Mouse (Mus musculus) megakaryocyte progenitor cell, adult 5-6 weeks (primary cell): ENCODE measurements around the gene Dclk3. TPM values are rescaled to one million over a fixed set of nuclear protein-coding genes. Genes with fewer than 3 reads are reported as not detected.

Experiments
- ATAC-seq: replicated peaks from 2 replicates; pipeline ENCODE4 v1.8.0; 2016; ENCODE audit warnings: mild to moderate bottlenecking, moderate TSS enrichment, inconsistent platforms; ENCODE audit not compliant: poor library complexity
- total RNA-seq, 2 experiments: library from RNA; stranded (forward) in 1 of 2; stranded (reverse) in 1 of 2; fragments of 157-497, 149-512 nt in 1 of 2; fragments of 200-1000 nt in 1 of 2; gene quantifications; 2 replicates each; pipeline versions ENCODE4 v1.2.3 to v1.2.4; 2015 to 2017

The Dclk3 gene
- total RNA-seq (2015) = not detected in 2 replicates
- not detected in 2 replicates for total RNA-seq (2017)

DNA sequence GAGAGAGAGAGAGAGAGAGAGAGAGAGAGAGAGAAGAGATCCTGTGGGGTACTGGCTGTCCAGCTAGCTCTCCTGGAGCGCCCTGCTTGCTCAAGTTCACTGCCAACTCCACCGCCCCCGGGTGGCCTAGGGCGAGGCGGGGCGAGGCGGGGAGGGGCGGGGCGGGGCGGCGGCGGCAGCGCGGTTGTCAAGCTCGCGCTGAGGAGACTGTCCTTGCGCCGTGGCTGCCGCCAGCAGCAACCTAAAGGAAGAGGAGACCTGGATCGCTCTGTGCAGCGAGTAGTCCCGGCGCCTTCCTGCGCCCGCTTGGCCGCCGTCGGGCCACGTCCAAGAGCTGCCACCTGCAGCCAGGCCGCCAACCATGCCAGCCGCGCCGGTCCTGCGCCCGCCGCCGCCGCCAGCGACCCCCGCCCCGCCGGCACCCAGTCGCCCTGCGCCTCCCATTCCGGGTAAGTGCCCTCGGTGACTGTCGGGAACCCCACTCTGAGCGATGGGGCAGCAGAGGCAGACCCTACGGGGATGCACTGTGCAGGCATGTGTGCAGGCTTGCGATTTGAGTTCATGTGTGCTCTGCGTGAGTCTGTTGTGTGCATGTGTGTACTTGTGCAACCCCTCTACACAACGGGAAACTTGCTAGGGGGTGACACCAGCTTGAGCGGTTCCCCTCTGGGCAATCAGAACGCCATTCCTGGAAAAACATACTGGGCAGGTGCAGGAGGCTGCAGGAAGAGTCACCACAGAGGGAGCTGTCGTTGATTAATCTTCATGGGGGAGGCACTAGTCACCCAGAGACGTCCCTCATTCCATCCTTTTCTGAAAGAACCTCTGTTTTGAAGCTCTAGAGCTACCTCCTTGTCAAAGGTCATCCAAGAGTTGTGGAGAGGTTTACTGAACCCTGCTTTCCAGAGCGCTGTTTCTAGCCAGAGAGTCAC is at the start of gene Dclk3:
Dclk3 (plus strand) TSS at position 178 of the 932 bp plus-strand sequence.
- ATAC-seq = peak; percentile 82

DNA sequence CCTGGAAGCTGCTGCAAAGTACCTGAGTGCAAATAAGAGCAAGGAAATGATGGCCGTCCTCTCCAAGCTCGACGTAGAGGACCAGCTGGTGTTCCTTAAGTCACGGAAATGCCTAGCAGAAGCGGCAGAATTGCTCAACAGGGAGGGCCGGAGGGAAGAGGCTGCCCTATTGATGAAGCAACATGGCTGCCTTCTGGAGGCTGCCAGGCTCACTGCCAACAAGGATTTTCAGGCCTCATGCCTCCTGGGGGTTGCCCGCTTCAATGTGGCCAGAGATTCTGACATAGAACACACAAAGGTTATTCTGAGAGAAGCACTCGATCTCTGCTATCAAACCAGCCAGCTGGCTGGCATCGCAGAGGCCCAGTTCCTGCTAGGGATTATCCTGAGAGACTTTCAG is 48.9 kb upstream of the Dclk3 start:
- 0 out of 2 replicates have a peak, but pooled peaks have one; percentile 23 for ATAC-seq

DNA sequence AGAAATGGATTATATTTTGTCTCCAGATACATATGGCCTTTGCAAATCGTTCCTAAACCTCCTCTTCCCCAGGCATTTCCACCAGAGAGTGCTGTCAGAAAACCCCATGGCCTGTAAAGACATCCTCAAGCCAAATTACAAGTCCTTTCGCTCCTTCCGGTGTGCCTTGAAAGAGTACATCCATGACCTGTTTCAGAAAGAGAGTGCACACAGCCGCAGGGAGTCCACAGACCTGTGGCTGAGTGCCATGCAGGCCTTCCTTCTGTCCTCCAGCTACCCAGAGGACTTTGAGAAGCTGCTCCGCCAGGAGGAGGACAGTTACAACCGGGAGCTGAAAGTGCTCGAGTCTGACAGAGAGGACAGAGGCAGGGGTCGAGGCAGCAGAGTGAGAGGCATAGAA is 47.8 kb upstream of the Dclk3 start:
- no peak for ATAC-seq

DNA sequence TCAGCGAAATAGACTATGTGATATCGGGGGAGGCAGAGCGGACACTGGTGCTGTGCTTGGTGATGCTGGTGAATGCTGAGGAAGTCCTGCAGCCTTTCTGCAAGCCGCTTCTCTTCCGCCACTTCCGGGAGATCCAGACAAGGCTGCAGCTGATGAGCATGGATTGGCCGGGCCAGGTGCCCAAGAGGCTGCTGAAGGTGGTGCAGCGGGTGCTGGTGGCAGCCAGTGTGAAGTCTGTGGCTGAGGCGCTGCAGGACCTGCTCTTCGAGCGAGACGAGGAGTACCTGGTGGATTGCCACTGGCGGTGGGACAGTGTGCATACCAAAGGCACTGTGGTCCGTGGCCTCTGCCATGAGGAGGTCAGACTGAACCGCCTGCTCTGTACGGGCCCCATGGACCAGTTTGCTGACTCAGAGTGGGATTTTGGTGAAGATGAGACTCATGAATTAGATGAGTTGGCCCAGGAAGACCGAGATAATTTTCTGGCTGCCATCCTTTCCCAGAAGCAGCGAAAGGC is 46.9 kb upstream of the Dclk3 start:
- ATAC-seq = no peak

DNA sequence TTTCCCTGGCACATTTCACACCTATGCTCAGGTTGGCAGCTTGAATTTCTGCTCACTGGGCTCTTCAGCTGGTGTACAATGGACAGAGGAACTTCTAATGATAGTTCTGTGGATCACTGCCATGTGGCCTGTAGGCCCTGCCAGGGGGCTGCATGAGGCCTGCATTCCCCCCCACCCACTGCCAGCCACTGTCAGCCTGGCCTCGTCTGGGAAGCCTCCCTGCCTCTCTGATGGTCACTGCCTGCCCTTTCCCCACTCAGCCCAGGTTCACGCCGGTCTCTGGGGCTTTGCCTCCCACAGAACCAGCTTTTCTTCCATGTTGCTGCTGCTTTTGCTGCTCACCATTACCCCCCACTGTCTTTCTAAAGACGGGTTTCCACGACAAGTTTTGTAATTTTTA is 43.6 kb upstream of the Dclk3 start:
- ATAC-seq = no peak

DNA sequence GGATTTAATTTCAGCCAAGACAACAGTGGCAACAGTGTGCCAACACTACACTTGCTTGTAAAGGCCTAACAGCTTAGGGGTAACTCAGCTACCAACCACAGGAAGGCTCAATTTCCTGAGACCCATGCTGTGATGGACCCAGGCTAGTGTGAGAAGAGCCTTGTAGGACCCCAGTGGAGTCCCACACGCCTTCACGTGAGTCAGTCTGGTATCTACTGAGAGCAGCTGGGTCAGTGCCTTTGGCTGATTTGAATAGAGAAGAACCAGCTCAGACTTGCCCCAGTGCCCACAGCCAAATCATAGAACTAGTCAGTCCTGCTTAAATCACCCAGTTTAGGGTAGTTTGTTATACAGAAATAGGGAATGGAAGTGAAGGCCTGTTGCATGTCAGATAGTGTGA is 40.8 kb upstream of the Dclk3 start:
- ATAC-seq = no peak

DNA sequence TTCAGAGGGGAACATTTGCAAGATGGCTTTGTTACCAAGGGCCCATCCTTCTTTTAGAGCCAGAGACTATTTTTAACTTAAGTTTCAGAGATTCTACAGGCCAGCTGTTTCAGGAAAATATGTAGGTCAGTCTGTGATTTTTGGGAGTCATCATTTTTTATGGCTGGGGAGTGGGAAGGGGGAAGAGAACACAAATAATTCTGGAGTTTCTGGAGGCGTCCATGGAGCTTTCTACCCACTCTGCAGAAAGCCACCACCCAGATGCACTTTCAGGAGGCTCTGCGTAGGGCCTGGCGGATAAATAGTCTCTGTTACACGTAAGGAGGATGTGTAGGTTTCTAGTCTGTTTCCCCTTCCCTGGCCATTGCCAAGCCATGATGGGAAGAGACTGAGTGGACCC is 38.8 kb upstream of the Dclk3 start:
- ATAC-seq = no peak

DNA sequence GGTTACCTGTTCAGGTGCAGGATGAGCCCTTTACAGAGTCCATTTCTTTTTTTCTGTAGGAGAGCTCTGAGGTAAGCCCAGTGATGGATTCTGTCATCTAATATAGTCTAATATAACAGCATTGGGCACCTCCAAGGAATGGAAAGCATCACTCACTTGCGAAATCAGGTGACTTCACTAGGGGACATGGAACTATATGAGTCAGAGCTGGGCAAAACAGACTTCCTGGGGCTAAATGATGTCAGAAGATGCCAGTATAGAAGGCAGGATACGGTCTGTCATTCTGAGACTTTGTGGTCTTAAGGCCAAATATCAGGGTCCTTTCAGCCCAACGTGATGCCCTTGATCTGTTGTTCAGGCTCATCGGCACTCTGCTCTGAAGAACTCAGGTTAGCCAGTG is 35.7 kb upstream of the Dclk3 start:
- ATAC-seq = no peak

DNA sequence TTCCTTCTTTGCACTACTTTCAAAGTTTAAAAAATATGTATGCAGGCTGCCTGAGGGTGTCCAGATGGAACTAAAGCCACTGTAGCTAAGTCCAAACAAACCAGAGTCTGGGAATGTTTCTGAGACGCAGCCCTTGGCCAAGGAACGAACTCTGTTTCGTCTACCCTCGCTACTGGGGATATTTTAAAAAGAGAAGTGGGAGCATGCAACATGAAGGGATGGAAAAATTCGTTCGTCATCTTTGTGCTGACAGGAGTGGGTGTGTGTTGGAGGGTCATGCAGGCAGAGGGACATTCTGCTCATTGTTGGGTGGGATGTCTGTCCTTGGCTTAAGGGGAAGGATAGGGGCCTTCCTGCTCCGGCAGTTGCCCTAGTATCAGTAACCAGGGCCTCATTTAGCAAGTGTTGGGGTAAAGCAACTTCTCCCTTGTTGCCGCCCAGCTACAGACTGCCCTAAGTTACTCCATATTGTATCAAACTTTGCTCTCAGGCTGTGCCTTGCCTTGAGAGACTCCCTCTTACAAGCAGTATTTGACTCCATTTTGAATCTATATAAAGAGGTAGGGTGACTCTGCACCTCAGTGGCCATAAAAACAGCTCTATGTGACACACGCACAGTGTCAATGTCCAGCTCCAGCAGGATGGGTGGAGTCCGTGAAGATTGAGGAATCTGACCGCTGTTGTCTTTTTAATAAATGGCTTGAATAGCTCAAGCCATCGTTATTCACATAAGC is 34.4 kb upstream of the Dclk3 start:
- ATAC-seq = no peak

DNA sequence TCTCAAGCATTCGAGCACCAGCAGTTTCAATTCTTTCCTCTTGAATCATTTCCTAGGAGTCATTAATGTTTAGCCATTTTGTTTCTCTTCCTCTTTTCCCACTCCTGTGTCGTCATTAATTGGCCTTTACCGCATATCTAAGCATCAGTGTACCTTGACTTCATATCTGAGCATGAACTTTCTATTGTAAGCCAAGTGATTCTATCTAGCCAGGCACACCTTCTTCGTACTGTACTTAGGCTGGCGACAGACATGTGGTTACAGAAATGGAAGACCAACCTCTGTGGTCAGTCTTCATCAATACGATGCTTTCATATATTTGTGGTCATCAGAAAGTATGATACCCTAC is 33.8 kb upstream of the Dclk3 start:
- 0 out of 2 replicates have a peak, but pooled peaks have one; percentile 34 for ATAC-seq

DNA sequence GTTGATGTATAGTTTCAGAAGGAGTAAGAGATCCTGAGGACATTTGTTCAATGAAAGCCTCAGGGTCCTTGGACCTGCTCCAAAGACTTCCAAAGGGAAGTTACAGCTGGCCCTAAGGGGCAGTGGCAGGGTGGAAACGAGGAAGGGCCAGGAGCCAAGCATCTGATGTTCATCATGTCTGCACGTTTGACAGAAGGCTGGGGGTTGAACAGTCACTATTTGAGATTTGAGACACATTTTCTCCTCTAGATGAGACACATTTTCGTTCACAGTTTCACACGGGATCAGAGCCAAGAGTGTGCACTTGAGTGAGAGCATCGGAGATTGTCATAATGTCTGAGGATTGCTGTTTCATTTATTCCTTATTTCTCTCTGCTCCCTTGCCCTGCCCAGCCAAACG is 30.9 kb upstream of the Dclk3 start:
- no peak for ATAC-seq

DNA sequence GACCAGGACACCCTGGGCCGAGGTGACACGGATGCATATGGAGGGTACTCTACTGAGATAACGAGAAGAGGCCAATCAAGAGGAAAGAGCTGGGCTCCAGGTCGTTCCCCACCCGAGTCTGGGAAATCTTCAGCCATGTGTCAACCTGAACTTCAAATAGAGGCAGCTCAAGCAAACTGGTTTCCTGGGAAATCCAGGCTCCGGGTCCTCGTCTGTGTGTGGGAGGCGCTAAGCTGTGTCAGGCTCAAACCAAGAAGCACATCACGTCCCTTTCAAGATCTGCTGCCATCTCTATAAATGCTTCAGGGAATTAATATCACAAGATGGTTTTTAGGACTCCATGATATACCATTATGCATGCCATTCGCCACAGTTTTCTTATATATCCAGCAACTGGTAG is 30.5 kb upstream of the Dclk3 start:
- no peak for ATAC-seq

DNA sequence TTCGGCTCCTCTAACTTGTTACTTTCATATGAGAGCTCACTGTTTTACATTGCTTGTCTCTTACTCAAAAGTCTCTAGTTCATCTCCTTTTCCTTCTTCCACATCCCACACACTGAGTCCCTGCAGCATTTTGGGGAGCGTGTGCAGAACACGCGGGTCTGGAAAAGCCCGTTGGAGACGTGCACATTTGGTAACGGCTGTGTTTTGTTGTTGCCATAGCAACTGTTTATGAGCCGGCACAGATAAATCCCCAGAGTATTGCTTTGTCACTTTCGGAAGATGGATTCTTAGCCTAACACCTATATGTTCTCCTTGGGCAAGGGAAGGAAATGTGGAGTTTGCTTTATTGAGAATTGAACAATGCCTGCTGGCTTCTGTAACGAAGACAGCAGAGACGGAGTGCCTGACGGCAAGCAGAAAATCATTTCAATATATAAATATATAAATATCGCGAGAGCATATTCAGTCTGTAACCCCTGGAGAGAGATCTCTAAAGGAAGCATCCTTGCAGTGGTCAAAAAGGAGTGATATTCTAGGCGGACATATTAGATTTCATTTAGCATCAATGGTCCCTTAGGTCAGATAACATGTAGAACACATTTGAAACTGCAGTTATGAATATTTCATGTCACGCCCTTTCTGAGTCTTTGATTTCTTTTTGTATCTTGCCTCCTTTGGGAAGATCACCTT is 26.3 kb upstream of the Dclk3 start:
- ATAC-seq = no peak

DNA sequence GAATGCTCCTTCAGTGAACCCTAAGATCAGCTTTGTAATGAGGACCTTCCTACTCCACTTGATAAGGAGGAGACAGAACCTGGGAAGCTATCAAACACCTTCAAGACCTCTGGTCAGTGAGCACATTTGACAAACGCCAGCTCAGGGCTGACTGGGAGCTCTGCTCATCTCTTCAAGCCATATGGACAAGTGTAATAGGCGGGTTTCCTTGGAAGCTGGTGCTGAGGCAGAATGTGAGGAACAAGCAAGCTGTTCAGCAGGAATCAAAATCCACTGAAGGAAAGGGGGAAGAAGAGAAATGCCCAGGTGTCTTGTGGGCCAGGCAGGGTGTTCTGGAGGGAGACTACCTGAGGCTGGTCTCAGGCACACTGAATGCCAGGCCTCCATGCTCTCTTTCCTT is 17.0 kb upstream of the Dclk3 start:
- no peak for ATAC-seq

DNA sequence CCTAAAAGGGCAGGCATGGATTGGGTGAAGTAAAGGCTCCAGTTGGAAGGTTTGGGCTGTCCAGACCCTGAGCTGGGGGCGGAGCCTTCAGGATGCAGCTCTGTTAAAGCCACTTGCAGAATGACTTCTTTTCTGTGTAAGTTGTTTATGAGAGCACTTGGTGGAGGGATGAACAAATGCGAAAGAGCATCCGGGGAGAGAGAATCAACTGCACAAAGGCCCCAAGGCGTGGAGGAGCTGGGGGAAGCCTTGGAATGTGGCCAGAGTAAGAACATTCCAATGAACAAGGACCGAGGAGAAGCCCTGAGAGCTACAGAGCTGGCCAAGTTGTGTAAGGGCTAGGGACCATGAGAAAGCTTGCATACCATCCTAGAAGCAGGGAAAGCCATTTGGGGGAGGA is 16.3 kb upstream of the Dclk3 start:
- no peak for ATAC-seq

DNA sequence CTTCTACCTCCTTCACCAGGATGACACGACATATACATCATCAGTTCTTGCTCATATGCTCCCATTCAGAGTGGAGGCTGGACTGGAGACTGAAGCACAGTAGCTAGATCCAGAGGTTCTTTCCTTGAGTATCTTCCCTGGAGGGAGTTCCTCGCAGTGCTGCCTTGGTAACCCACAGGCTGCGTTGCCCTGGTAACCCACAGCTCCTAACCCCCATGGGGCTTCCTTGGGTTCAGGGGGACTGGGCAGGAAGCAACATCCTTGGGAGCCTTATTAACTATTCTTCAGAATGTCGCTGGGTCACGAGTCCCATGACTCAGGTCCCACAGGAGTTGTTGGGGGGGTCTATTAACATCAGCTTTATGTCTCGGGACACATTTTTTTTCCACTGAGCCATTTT is 13.8 kb upstream of the Dclk3 start:
- no peak for ATAC-seq

DNA sequence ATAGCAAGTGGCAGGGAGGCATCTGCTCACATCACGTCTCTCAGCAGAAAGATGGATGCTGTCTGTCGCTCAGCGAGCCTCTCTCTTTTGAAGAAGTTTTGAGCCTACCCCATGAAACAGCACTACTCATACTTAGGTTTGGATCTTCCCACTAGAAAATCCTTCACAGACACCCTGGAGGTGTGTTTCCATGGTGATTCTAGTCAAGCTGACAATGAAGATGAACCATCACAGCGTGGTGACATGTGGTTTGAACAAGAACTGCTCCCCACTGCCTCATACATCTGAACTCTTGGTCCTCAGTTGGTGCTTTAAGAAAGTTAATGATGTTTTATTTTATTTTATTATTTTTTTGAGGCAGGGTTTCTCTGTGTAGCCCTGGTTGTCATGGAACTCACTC is 12.9 kb upstream of the Dclk3 start:
- no peak for ATAC-seq

DNA sequence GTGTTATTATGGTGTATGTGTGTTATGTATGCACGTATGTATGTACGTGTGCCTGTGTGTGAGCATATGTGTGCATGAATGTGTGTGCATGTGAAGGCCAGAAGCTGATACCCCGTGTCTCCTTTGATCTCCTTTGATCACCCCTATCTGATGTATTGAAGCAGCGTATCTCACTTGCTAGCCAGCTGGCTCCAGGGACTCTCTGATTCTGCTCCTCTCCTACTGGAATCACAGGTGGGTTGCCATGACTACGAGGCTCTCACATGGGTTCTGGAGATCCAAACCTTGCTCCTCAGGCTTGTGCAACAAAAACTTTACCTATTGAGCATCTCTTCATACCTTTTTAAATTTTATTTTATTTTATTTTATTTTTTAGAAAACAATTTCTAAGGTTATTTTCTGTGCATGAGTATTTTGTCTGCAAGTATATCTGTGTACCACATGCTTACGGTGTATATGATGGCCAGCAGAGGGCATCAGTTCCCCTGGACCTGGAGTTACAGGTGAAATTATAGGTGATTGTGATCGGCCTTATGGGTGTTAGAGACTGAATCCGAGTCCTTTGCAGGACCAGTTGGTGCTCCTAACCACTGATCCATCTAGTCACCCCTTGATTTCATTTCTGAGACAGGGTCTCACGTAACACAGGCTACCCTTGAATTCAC is 10.9 kb upstream of the Dclk3 start:
- ATAC-seq = no peak

DNA sequence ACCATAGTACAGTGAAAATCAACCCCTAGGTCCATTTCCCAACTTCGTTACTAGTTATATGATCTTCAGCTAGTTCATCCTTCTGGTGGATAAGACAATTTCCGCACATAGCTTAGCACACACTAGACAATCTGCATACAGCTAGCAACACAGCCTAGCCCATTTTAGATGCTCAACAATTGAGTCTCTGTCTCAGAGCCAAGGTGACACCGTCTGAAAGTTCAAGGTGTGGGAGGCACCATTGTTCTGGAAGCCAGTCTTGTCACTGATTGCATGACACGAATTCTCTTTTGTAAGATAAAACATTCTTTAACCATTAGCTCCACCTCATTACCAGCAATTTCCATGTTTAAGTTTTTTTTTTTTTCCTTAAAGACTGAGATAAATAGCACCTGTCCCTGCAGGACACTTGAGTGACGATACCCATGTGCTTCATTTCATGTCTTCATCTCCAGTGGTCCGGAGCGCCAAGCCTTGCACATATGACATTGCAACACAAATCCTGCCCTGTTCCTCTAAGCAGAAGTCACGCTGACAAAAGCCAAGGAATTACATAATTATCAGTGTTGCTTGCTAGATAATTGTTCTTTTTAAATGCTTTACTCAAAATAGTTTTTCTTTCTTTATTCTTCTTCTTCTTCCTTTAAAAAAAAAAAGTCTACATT is 10.1 kb upstream of the Dclk3 start:
- ATAC-seq = peak; percentile 93

DNA sequence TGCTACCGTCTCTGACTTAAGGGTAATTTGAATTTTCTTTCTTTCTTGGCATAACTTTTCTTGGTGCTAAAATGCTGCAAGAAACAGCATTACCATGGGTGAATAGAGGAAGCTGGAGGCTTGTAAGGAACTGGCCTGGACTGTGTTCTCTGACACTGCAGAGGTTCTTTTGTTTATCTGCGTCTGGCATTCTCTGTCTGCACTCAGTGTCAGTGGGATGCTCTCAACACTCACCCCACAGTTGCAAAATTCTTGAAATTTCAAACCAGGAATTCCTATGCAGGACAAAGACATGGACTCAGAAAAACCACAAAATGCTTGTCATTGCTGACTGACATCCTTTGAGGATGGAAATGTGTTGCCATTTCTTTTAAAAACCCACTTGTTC is 9.5 kb upstream of the Dclk3 start:
- peak; percentile 65 for ATAC-seq
